Mouse (Mus musculus): ENCODE measurements around the gene Nav2.
A peak's percentile ranks its signal among the peaks of the same experiment; 100 is the strongest.

The Nav2 gene

GRCm38 (mm10) chr7:49010739-49011138 lies 102.2 kb downstream of the Nav2 start:
- no peak for DNase-seq

- DNase-seq = no peak
These were observed 103.5 kb downstream of the Nav2 start for GRCm38 (mm10) chr7:49012027-49012426.

DNA sequence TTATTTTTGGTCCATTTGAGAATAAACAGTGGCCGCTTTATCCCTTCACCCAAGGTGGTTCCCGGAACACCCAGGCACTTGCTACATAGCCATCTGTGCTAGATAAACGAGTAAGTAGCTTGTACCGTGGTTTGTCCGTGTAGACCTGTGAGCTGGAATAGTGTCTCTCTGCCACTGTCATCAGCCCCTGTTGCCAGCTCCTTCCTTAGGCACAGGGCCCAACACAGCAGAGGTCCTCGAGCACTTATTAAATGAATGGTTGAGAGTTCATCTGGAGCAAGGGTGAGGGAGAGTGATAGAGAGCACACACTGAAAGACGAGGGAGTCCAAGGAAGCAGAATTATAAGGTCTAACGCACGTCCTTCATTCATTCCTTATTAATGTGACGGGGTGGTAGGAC lies 106.0 kb downstream of the Nav2 start:
- DNase-seq = no peak

GRCm38 (mm10) chr7:49015297-49015696 lies 106.8 kb downstream of the Nav2 start:
- no peak for DNase-seq

- DNase-seq = no peak
These were observed 107.6 kb downstream of the Nav2 start for GRCm38 (mm10) chr7:49016088-49016487.

- peak in 1 of 2 experiments; percentile 7 for DNase-seq
These were observed 109.3 kb downstream of the Nav2 start for GRCm38 (mm10) chr7:49017794-49018193.

- DNase-seq = no peak
These were observed 110.0 kb downstream of the Nav2 start for GRCm38 (mm10) chr7:49018478-49018914.

DNA sequence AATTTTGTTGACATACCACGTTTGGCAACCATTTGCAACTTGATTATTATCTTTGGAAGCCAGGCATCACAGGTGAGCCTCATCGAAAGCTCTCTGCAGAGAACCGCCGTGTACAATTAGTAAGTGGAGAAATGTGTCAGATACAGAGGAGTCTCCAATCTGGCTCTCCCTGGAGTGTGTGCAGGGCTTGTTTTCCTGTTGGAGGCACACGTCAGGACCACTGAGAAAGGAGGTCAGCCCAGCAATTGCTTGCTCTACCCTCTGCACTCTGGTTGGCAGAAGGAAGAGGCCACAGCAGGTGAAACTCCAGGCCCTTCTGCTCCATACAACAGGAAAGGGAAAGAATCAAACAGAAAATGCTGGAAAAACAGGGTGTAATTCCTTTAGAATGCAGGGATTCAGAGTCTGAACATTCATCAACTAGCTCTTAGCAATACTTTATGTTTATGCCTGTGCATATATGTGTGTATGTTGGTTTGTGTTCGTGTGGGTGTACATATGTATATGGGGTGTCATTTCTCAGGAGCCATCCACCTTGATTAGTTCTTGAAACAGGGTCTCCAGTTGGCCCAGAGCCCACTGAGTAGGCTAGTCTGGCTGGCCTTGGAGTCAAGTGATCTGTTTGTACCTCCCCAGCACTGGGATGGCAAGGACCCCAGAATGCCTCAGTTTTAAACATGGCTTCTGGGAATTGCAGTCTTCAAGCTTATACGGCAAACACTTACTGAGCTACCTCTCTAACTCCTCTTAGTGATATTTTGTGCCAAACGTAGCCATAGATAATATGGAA lies 116.7 kb downstream of the Nav2 start:
- no peak for DNase-seq

DNA sequence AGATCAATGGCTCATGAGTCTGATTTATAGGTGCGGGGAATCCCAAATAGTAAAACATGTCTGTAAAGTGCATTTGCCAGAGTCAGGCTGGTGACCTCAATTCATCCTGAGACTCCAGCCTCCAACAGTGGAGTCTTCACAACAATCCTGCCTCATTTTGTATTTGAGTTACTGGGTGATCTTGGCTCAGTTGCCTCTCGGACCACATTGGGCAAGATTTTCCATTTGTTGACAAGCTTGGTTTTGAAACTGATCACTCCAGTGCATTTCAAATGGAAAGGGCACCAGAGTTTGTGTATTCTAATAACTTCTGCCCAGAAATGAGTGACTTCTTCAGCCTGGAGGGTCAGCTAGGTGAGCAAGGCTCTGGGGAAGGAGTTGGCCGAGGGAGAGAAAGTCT lies 117.5 kb downstream of the Nav2 start:
- DNase-seq = no peak

DNA sequence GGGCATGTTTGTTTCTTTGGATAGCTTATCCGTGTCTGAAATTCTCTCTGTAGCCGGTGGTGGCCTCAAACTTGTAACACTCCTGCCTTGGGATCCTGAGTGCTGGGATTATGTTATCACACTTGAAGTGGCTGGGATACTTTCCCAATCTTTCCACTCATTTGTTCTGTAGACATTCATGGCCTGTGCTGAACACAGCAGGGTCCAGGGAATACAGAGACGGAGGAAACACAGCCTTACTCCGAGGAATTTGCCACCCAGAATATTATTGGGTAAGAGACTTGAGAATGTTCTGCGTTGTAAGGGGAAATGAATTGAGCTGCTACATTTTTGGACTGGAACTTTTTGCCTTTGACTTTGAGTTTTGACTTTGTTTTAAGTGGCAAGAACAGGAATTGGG lies 118.0 kb downstream of the Nav2 start:
- DNase-seq = no peak

- DNase-seq = no peak
These were observed 120.9 kb downstream of the Nav2 start for GRCm38 (mm10) chr7:49029282-49030012.

DNA sequence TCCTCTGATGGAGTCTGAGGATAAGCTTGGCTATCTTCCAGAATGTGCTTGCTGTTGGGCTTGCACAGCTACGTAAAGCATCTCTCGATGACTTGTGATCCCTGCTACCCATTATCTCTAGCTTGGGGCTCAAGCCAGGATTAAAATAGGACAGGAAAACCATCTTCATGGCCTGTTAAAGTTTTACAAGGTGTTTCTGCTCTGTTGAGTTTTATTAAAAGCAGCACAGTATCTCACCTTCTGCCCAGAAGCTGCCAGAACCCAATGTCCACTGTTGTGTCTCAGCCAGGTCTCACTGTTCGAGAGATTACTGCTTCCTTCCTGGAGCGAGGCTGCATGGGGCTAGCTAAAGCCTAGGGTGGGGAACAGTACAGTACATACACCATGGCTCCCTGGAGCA lies 123.7 kb downstream of the Nav2 start:
- DNase-seq = peak; percentile 53 to 61

GRCm38 (mm10) chr7:49034253-49034652 lies 125.7 kb downstream of the Nav2 start:
- DNase-seq = no peak

GRCm38 (mm10) chr7:49040163-49040562 lies 131.6 kb downstream of the Nav2 start:
- no peak for DNase-seq

- no peak for DNase-seq
These were observed 133.0 kb downstream of the Nav2 start for GRCm38 (mm10) chr7:49041334-49042070.

- DNase-seq = peak in 1 of 2 experiments; percentile 44
These were observed 137.2 kb downstream of the Nav2 start for GRCm38 (mm10) chr7:49045499-49046346.

GRCm38 (mm10) chr7:49046347-49046989 lies 138.0 kb downstream of the Nav2 start:
- DNase-seq = no peak

GRCm38 (mm10) chr7:49047336-49047735 lies 138.8 kb downstream of the Nav2 start:
- DNase-seq = peak in 1 of 2 experiments; percentile 17

DNA sequence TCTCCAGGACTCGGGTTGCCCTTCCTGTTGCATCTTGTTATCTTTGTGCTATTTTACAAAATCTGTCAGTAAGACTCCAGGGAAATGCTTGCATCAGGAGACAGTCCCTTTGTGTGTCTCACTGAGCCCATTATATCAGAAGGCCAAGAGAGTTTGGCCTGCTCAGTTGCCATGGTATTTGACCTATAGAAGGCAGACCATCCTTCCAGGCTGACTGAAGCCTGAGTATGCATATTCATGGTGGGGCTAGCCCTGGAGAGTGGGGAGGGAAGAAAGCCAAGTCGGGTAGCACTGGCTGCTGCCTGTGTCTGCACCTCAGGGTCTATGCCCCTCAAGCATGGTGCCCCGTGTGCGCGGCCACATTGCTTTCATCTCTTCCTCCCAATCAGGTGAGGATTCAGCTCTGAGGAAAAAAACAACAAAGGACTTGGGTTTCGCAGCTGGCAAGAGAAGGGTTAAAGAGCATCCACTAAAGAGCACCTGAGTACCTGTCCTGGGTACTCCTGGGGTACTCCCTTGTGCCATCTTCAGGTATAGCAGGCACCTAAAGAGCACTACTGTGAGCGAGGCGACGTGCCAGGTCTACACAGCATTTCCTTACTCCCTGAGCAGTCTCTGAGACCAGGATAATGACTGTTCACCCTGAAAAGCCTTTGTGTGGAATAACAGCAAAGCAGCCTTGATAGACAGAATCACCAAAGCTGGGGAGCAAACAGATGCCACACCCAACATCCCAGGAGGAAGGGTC lies 144.5 kb downstream of the Nav2 start:
- no peak for DNase-seq

DNA sequence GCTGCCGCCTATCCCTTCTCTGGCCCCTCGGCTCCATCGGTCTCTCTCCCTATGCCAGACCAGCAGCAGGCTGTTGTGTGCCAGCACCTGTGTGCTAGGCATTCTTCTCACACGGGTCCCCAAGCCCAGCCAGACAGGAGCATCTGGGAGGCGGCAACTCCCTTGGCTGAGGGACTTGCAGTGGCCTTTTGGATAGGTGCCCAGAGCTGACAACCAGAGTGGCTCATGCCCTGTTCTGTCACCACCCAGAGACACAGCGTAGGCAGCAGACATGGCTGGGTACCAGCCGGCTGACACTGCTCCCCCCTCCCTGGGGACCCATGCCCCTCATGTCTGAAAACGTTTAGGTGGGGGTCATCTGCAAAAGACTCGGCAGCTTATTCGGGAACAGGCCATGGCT lies 146.8 kb downstream of the Nav2 start:
- DNase-seq = no peak

Data from kidney, postnatal 36 days (tissue).